Mouse (Mus musculus) right cerebral cortex, postnatal 4 days (tissue): ENCODE measurements around the gene Lgi2.
A peak's percentile ranks its signal among the peaks of the same experiment; 100 is the strongest.

Experiments
- DNase-seq: peaks from one replicate; pipeline ENCODE4 v3.0.0-alpha.2; 2022

The Lgi2 gene

DNA sequence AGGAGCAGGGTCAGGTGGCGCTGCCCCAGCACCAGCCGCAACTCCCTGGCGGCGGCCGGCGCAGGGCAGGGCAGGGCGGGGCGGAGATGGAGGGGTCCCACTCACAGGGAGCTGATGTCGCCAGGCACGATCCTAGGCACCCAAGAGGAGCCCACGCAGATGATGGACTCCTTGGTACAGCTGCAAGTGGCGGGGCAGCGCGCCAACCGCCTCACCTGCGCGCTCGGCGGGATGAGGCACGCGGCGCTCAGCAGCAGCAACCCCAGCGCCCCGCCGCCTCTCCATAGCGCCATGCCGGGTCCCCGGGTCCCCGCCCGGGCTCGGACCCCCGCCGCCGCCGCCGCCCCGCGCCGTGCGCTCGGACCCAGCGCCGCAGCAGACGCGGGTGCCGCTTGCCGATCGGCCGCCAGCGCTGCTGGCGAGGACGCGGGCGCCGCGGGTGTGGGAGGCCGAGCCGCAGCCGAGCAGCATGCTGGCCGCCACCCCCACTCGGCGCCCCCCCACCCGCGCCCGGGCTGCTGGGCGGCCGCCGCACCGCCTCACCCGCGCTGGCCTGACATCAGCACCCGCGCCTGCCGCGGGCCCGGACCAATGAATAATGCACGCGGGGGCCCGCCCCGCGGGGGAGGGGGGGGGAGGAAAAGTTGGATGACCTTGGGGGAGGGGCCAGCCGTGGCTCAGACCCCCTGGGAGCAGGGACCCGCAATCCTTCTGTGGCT is at the start of gene Lgi2:
TSS of gene Lgi2 (minus strand) at position 650 of the 719 bp plus-strand sequence.
- DNase-seq = peak; percentile 61

DNA sequence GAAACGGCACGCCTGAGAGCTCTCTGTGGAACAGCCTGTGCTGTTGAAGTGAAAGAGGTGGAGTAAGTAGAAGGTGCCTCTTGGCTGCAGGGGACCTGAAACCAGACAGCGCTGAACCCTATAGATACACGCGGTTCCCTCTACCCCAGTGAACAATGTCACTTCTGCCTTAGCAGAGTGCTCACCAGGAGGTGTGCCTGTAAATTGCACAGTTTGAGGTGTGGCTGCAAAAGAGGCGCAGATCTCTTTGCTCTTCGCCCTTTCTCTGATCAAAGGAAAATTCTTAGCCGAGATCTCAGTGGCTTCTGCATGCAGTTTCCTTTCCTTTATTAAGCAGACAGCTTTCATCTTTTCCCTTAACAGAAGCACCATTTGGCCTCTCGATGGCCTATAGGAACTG is 49.2 kb upstream of the Lgi2 start:
- DNase-seq = no peak

DNA sequence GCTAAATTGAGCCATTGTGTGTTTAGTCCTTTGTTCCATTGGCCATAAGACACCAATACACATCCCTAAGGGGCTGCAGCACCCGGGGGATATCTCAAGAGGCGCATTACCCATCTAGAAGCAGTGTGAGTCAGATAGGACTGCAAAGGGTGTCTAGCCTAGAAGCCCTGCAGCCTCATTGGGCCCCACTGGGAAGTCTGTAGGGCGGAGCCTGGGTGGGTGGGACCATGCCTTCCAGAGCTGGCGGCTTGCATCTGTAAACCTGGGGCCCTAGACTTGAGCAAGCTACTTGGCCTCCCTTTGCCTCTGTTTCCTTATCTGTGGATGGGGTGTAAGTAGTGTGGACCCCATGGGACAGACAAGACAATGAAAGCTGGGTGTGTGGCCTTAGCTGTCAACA is 48.4 kb upstream of the Lgi2 start:
- no peak for DNase-seq

DNA sequence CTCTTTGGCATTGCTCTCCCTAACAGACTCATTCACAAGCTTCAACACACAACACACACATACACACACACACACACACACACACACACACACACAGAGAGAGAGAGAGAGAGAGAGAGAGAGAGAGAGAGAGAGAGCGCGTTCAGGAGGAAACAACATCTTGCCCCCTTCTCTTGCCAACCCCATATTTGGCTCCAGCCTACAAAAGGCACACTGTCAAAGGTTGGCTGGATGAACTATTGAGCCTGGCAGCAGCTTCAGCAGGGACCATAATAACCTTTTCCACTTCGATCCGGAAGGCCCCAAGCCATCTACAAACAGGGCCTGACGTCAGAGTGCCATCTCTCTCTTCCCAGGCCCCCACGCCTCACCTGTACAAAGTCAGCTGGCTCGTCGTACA is 46.5 kb upstream of the Lgi2 start:
- DNase-seq = no peak

DNA sequence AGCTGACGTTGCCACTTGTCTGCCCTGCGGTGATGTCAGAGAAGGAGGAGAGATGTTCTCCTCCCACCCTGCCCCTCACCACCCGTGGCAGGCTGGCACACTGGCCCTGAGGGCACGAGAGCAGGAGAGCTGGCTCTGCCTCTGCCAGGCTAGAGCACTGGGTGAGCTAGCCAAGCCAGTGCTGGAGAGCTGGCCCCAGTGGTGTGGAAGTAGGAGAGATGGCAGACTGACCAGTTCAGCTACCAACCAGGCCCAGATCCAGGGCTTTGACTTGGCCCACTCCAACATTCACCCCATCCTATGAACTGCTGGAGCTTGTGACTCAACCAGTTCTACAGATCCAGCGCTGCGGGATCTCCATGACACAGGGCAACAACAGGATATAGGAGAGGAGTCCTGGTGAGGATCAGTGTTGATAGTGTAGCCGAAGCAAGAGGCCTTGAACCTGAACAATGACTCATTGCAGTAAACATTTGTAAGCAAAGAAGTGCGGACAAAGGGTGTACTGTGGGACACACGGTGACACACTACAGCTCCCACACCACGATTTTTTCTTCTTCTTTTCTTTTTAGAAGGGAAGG is 45.1 kb upstream of the Lgi2 start:
- no peak for DNase-seq

DNA sequence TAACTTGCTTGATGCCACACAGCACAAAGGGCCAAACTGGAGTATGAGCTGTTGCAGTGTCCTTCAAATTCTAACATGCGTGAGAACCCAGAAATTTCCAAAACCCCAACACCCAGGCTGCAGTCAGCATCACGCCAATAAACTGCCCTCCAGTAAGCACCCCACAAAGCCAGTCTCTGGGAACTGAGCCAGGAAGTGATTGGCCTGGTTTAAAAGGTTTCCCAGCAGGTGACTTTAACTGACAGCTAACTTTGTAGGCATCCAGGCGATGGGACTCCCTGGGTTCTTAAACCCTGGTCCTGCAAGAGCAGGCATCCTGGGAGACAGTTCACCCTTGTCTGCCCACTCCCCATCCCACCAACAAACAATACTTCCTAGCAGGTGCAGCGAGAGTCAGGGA is 44.0 kb upstream of the Lgi2 start:
- DNase-seq = no peak

DNA sequence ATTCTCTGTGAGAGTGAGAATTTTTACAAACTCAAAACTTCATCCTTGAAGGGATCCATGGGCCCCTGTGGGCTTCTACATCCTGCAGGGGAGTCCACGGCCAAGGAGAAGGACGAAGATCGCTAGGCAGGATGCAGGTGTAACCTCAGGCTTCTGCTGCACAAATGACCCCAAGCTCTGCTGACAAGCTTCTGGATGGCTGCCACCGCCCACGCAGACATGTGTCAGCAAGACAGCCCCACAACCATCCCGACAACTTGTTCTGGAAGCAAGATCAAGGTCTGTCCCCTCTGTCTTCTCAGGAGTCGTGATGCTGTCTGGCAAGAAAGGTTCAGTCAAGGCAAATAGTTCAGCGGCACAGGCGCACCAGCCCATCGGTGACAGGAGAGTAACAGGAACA is 43.4 kb upstream of the Lgi2 start:
- no peak for DNase-seq

DNA sequence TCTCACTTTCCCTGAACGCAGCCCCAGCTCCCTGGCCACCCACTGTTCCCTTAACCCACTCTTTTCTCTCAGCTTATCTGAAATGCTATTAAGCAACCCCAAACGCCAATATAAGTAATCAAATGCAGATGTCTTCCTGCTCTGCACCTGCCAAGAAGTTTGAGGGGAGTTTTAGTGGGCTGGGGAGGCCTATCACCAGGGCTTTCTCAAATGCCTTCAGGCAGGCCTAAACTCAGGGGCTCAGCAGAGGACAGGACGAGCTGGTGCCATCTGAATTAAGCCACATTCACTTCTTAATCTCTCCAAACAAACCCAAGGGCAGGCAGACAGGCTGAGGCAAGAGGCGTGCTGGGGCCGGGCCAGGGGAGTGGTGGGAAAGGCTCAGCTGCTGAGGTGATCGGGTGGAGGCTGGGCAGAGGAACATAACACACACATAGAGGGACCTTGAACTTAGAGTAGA is 38.4 kb upstream of the Lgi2 start:
- no peak for DNase-seq

DNA sequence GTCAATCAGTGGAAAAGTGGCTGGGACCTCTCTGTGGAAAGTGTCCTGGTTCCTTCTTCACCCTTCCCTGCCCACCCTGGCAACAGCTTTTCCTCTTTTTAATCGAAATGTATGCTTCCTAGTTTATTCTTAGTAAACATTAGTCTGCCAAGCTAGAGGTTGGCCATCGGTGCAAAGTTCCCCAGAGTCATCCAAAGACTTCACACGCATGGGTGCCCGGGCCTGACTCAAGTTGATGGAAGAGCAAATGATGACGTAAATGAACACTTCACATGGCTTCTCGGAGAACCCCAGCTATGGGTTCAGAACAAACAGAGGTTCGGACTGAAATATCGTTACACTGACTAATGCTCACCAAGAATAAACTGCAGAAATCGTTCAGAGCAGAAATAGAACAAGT is 24.4 kb upstream of the Lgi2 start:
- no peak for DNase-seq

DNA sequence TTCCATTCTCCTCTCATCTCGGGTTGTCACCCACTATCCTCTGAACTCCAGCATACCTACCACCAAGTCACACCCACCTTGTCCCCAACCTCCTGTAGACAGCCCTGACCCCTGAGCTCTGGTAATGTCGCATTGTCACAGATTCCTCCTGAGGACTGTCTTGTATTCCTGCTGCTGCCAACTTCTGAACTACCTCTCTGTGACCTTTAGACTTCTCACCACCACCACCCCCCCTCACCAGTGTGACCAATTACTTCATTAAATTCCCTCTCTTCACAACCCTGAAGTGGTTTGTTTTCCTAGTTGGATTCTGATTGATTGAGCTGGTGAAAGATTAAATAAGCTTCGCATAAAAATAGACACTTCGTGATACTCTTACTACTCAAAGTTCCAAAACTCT is 22.4 kb upstream of the Lgi2 start:
- no peak for DNase-seq

DNA sequence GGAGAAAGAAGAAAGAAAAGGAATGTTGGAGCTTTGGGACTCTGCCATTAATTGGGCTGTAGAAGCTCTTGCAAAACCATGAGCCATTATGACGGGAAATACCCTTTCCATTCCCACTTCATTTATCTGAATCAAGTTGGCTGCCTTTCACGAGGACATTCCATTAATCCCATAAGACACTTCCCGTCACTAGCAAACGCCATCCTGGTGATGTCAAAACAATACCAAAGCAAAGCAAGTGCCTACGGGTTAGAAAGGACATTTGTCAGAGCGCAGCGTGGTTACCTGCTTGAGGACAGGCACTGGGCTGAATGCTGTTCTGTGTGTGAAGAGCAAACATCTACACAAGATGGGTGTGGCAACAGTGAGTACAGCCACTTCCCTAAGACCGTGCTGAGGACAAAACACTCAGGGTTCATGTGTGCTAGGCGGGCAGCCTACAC is 21.1 kb upstream of the Lgi2 start:
- DNase-seq = no peak

DNA sequence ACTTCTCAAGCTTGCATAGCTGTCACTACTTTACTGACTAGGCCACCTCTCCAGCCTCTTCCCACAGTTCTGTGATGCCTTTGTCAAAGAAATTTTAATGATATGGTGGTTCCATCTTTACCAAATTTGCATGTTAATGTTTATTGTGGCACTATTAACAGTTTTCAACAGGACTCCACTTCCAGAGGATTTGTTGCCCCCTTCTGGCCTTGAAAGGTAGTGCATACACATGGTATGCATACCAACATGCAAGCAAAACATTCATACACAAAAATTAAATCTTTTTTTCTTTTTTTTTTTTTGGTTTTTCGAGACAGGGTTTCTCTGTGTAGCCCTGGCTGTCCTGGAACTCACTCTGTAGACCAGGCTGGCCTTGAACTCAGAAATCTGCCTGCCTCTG is 6.3 kb upstream of the Lgi2 start:
- DNase-seq = no peak

DNA sequence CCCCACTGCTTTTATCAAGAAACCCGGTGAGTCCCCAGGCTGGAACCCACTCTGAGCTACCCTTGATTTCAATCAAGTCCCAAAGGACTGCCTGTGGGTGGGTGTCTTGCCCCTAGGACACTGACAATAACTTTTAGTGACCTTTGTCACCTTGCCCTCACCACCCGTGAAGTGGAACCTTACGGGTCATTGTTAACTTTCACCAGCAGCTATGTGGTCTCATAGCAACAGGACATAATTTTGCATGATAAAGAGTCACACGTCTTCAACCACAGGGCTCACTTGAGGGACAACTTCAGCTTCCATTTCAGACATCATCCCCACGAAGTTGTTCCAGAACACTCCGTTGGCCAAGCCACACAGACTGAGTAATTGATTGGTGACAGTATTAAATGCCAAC is 4.5 kb upstream of the Lgi2 start:
- no peak for DNase-seq

DNA sequence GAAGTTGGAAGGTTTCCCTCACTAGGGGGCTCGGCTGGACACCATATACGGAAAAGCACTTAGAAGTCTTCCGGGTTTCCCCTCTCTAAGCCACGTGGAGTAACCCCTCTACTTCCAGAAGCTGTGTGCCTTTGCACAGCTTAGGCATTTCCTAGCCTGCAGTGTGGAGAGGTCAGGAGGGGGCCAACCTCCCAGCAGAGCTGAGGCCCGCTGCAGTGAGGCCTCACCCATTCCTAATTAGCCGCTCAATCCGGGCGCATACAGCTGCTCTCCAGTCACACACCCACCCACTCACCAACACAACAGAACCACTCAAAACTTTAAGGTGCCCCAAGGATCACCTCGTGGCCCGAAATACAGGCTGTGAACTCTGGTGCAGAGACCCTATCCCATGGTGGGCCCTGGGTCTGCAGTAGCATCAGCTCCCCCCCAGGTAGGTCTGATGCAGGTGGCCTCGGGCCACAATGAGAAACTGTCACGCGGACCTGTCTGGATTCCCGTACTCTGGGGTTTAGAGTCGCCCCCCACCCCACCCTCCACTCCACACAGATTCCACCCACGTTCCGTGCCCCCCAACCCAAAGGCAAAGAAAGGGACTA is 949 bp downstream of the Lgi2 start:
- DNase-seq = no peak

DNA sequence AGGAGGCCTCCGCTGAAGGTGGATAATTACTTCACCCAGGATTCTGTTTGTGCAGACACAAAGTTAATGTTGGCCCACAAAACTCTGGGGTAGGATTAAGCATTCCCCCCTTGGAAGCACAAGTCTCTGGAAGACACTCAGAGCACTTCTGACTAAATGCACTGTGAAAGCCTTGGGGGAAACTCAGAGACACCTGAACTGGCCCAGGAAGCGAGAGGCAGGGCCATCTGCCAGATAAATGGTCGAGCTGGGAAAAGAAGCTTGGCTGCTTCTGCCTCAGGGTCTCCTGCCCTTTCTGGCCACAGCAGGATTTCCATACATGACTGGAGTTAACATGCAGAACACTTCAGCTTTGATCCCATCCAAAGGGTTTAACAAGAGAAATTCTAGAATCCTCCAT is 1.9 kb downstream of the Lgi2 start:
- no peak for DNase-seq

DNA sequence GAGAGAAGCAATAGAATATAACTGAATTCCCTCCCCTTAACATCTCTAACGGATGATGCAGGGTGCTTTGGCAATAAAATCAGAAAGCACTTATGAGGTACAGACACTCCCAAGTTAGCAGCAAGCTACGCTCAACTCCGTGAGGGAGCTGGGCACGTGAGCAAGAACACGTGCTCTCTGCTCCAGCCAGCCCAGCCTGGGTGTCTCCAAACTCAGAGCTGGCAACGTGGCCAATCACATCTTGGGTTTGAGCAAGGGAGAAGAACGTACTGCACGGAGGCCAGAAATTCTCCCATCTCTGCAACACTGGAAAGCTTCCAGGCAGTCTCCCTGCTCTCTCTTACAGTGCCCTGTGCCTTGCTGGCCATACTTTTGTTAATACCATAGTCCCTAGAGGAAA is 6.0 kb downstream of the Lgi2 start:
- DNase-seq = no peak

DNA sequence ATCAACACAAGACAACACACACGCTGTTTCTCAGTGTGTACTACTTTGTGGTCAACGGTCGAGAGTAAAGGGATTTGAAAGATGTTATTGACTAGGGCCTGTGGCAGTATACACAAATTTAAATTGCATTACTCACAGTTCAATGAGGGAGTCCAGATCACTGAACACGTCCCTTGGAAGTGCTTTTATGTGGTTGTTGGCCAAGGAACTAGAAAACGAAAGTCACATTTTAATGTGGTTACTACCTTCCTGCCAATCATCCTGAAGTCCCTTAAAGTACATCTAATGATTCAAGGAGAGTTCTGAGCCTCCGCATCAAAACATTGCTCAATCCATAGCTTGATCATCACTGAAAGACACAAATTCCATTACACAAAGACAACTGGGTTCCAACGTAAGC is 10.7 kb downstream of the Lgi2 start:
- DNase-seq = no peak

DNA sequence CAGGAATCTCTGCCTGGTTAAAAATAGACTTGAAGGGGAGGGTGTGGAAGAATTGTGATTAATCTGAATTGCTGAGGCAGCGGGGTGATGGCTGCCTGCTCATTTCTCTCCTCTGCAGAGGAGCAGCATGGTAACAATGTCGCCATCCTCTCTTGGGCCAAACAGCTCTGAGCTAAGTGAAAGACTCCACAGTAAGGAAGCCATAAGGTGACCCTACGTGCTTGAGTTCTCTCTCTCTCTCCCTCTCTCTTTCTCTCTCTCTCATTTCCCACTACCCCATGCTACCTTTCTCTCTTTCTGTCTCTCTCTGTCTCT is 15.0 kb downstream of the Lgi2 start:
- DNase-seq = no peak

DNA sequence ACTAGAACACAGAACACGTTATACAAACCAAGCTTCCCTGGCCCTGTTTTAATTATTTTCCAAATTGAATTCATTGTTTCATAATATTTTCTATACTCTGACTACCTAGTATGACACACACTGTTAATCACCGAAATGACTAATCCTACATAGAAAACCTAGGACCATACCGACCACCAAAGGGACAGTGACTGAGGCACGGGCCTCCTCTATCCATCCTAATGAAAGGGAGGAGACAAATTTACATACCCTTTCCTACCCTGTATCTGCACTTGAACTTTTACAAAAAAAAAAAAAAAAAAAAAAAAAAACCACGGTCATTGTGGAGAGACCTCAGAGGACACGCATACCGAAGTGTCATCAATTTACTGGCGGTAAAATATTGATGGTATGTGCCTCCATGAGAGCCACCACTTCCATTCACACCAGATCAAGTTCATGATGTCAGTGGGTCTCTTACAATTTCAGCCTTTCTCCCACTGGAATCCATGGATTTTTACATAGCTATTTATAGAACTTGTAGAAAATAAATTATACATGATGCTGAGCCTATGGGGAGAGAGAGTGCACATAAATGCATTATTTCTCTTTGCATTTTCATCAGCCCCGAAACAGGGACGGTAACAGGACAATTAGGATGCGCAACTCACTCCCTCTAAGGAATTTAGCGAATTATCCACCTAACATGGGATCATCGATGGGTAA is 15.5 kb downstream of the Lgi2 start:
- no peak for DNase-seq

DNA sequence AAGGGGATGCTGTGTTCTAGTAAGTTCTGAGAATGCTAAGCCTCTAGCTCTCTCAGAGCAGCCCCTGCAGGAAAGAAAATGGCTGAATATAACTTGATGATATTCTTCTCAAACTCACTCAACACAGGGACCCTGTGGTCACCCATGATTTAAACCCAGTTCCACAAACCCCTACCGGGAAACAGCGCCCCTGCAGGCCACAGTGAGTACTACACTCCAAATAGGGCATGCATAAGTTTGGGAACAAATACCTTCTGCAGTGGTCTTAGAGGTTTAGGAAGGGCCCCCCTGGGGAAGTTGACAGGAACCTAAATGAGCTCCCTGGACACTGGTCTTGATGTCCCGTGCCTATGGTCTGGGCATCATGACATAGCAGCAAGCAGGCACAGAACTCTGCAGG is 19.3 kb downstream of the Lgi2 start:
- peak; percentile 35 for DNase-seq

DNA sequence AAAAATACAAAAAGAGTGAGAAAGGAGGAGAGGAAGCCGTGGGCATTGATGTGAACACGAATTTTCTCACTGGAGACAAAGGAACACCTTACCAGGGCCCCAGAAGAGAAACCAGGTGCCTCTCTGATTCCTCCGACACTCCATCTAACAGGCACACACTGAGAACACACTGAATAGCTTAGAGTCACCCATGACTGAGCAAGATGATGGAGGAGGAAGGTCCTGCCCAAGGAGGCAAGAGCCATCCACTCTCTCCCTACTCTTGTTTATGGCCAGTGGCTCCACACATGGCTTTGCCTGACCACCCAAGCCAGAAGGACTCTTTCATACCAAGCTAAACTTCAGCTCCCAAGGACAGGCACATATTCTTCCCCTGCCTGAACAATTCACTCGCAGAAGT is 22.5 kb downstream of the Lgi2 start:
- no peak for DNase-seq

DNA sequence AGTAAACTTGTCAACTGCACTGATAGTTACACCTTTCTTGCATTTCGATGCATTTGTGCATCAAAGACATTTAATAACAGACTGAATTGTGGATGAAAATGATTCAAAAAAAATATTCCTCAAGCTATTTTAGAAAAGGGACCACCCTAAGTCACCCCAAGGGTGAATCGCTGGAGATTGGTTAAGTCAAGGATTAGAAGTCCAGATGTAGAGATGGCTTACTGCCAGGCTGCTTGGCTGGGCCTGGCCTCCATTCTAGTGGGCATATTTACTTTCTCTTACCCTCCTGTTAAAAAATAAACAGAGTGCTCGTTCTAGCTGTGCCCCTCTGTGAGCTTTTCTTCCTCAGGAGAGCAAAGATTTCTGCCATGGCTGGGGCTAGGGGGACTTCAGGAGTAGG is 26.1 kb downstream of the Lgi2 start:
- no peak for DNase-seq

DNA sequence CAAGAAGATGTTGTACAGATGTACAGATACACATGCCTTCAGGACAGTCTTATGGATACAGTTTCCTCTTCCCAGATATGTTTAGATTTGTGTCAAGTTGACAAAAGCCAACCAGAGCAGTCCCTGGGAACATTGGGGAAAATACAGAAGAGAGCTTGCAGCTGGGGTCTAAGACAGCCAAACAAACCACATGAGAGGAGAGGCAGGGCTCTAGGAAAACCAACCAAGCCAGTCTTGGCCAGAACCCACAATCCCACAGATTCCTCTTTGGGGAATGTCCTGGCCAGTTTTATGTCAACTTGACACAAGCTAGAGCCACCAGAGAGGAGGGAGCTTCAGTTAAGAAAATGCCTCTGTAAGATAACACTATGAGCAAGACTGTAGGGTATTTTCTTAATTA is 26.8 kb downstream of the Lgi2 start:
- no peak for DNase-seq

DNA sequence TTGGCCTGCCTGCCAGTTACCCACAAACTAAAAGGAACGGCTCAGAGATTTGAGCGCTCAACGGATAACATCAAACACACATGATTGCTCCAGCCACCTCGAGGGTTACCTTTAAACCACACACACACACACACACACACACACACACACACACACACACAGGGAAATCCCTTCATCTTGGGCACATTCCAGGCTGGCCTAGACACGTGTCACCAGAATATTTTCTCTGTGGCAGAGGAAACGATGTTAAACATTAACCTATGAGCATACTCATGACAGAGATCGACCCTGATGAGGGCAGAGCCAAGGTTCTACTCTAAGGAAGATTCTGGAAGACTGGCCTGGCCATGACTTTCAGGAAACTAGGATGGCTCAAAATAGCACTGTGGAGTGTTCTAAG is 29.2 kb downstream of the Lgi2 start:
- no peak for DNase-seq
